Mouse (Mus musculus) cerebellum, adult 2 months (tissue): ENCODE measurements at regions not wholly inside any gene's neighbourhood (a gene's known extent, or its start where the extent isn't known, plus 50 kb on each side); places are given as distances from the start of the nearest gene placed in this dataset.

Experiments
- DNase-seq, 2 experiments: peaks; one replicate each; pipeline ENCODE4 v3.0.0; 2021
- H3K27ac ChIP-seq: fragments of 200-500 bp; 2 replicates; pipeline ENCODE4 v1.5.1; 2012; ENCODE audit warnings: low read length, control low read depth, inconsistent platforms; ENCODE audit not compliant: insufficient read depth
- H3K27me3 ChIP-seq: fragments of 200-500 bp; 2 replicates; pipeline ENCODE4 v1.6.1; 2012; ENCODE audit warnings: inconsistent platforms, mild to moderate bottlenecking, low read length, moderate library complexity; ENCODE audit not compliant: control insufficient read depth, insufficient read depth
- H3K4me1 ChIP-seq: fragments of 200-500 bp; 2 replicates; pipeline ENCODE4 v1.6.1; 2011; ENCODE audit warnings: low read length; ENCODE audit not compliant: control insufficient read depth, insufficient read depth
- H3K4me3 ChIP-seq: fragments of 200-500 bp; replicated peaks from 2 replicates; pipeline ENCODE3; 2011; ENCODE audit warnings: mild to moderate bottlenecking, low read depth, low read length, control low read depth; ENCODE audit not compliant: insufficient read depth
- CTCF ChIP-seq: fragments of 200-500 bp; IDR thresholded peaks from 2 replicates; pipeline ENCODE4 v1.5.1; 2011; ENCODE audit warnings: low read depth, mild to moderate bottlenecking, control low read depth, low read length, moderate library complexity, borderline replicate concordance; ENCODE audit not compliant: insufficient read depth
- POLR2A ChIP-seq: fragments of 200-500 bp; IDR thresholded peaks from 2 replicates; pipeline ENCODE4 v1.6.1; 2011; ENCODE audit warnings: low read length, control low read depth, borderline replicate concordance; ENCODE audit not compliant: insufficient read depth
- WGBS: fragments of 180-500 bp; shearing (Covaris S2); methylation state at CpG from one replicate; pipeline ENCODE4 v1.1.7; 2018; 5-methylcytosine and 5-hydroxymethylcytosine counted together

- Histone ChIP-seq H3K27ac (no peak overlapping the region), H3K4me3 (no peak overlapping the region), H3K27me3 (no peaks in the 10 kb centered on the region), H3K4me1 (no peaks in the 10 kb centered on the region)
- DNase-seq: no peak
- 76% methylated on average over 18 of the region's 18 CpGs for WGBS
- TF ChIP-seq POLR2A (no peak), CTCF (no peak)
Measured at GRCm38 (mm10) chr15:97467781-97468485, 220.8 kb upstream of the Amigo2 start.

- TF ChIP-seq POLR2A: no peak
- no peak for TF ChIP-seq CTCF
- Histone ChIP-seq H3K27me3 (no peaks in the 10 kb centered on the region), H3K4me3 (no peak overlapping the region), H3K27ac (no peak overlapping the region), H3K4me1 (no peaks in the 10 kb centered on the region)
- WGBS: 80% methylated on average over 10 of the region's 10 CpGs
- DNase-seq: no peak
Measured at GRCm38 (mm10) chr15:97466906-97467465, 219.9 kb upstream of the Amigo2 start.

- Histone ChIP-seq H3K4me3 (no peak overlapping the region), H3K27me3 (no peaks in the 10 kb centered on the region), H3K27ac (no peak overlapping the region), H3K4me1 (no peaks in the 10 kb centered on the region)
- WGBS: 63% methylated on average over 3 of the region's 3 CpGs
- TF ChIP-seq POLR2A (no peak), CTCF (no peak)
- no peak for DNase-seq
Measured at GRCm38 (mm10) chr15:97466110-97466509, 219.0 kb upstream of the Amigo2 start.

GRCm38 (mm10) chr15:97465366-97465765, 218.3 kb upstream of the Amigo2 start:
- Histone ChIP-seq H3K4me1 (no peaks in the 10 kb centered on the region), H3K4me3 (no peak overlapping the region), H3K27me3 (no peaks in the 10 kb centered on the region), H3K27ac (no peak overlapping the region)
- WGBS: 87% methylated on average over 8 of the region's 8 CpGs
- no peak for TF ChIP-seq POLR2A
- no peak for TF ChIP-seq CTCF
- no peak for DNase-seq

- no peak for DNase-seq
- no peaks in the 10 kb centered on the region for H3K4me1 ChIP-seq
- no peaks in the 10 kb centered on the region for H3K27me3 ChIP-seq
- no peak overlapping the region for H3K27ac ChIP-seq
- TF ChIP-seq POLR2A: no peak
- no peak for TF ChIP-seq CTCF
- no peak overlapping the region for H3K4me3 ChIP-seq
- 64% methylated on average over 9 of the region's 9 CpGs for WGBS
Measured at GRCm38 (mm10) chr15:97464737-97465136, 217.7 kb upstream of the Amigo2 start.

- Histone ChIP-seq H3K27me3 (no peaks in the 10 kb centered on the region), H3K4me3 (no peak overlapping the region), H3K27ac (no peak overlapping the region), H3K4me1 (no peaks in the 10 kb centered on the region)
- DNase-seq: no peak
- TF ChIP-seq POLR2A (no peak), CTCF (no peak)
- WGBS: 47% methylated on average over 2 of the region's 2 CpGs
Measured at GRCm38 (mm10) chr15:97462587-97462986, 215.5 kb upstream of the Amigo2 start.

- no peak for DNase-seq
- no peak overlapping the region for H3K27ac ChIP-seq
- no peak for TF ChIP-seq CTCF
- no peak for TF ChIP-seq POLR2A
- H3K27me3 ChIP-seq: no peaks in the 10 kb centered on the region
- H3K4me3 ChIP-seq: no peak overlapping the region
- WGBS: 79% methylated on average over 7 of the region's 7 CpGs
- H3K4me1 ChIP-seq: no peaks in the 10 kb centered on the region
Measured at GRCm38 (mm10) chr15:97462006-97462405, 214.9 kb upstream of the Amigo2 start.

GRCm38 (mm10) chr15:97461060-97461459, 214.0 kb upstream of the Amigo2 start:
- no peak for TF ChIP-seq CTCF
- no peak for TF ChIP-seq POLR2A
- no peaks in the 10 kb centered on the region for H3K27me3 ChIP-seq
- H3K4me1 ChIP-seq: no peaks in the 10 kb centered on the region
- no peak overlapping the region for H3K27ac ChIP-seq
- 79% methylated on average over 7 of the region's 7 CpGs for WGBS
- DNase-seq: no peak
- no peak overlapping the region for H3K4me3 ChIP-seq

GRCm38 (mm10) chr15:97460360-97460719, 213.3 kb upstream of the Amigo2 start:
- TF ChIP-seq CTCF (no peak), POLR2A (no peak)
- Histone ChIP-seq H3K4me3 (no peak overlapping the region), H3K4me1 (no peaks in the 10 kb centered on the region), H3K27ac (no peak overlapping the region), H3K27me3 (no peaks in the 10 kb centered on the region)
- WGBS: 84% methylated on average over 7 of the region's 7 CpGs
- no peak for DNase-seq
